Mouse (Mus musculus): ENCODE data around the gene Klf3.

GRCm38 (mm10) chr5:64771619-64772018, 31.6 kb upstream of the Klf3 start:
- TF ChIP-seq POLR2A (IDR thresholded peaks at IDR 0.05; ENCODE audit: low read depth, low read length) = no peak
- TF ChIP-seq CTCF (conservative IDR thresholded peaks at IDR 0.05; ENCODE audit: insufficient read depth, insufficient read length, low read depth, low read length) = no peak
